Mouse (Mus musculus) heart, adult 2 months (tissue): ENCODE data around the gene Pold1. TPM values are rescaled to one million over a fixed set of nuclear protein-coding genes. Genes with fewer than 3 reads are reported as not detected.

Experiments
- DNase-seq, 2 experiments: peaks; one replicate each; pipeline ENCODE4 v3.0.0; 2021
- H3K27ac ChIP-seq: fragments of 200-600 bp; 2 replicates; pipeline ENCODE4 v1.8.1; 2022
- H3K27me3 ChIP-seq: fragments of 200-500 bp; 2 replicates; pipeline ENCODE4 v1.6.1; 2012; ENCODE audit warnings: mild to moderate bottlenecking, low read length, inconsistent platforms, mixed read lengths; ENCODE audit not compliant: control insufficient read depth, insufficient read depth
- H3K36me3 ChIP-seq: fragments of 200-500 bp; 2 replicates; pipeline ENCODE4 v1.6.1; 2012; ENCODE audit warnings: low read length, inconsistent platforms; ENCODE audit not compliant: control insufficient read depth, insufficient read depth
- H3K4me1 ChIP-seq: fragments of 200-500 bp; 2 replicates; pipeline ENCODE4 v1.6.1; 2011; ENCODE audit warnings: low read length; ENCODE audit not compliant: control insufficient read depth, insufficient read depth
- H3K4me3 ChIP-seq: fragments of 200-600 bp; 2 replicates; pipeline ENCODE4 v1.8.1; 2022
- H3K79me2 ChIP-seq: fragments of 200-500 bp; replicated peaks from 2 replicates; pipeline ENCODE4 v1.6.1; 2012; ENCODE audit warnings: mild to moderate bottlenecking, inconsistent platforms, low read length, moderate library complexity, mixed read lengths; ENCODE audit not compliant: control insufficient read depth, insufficient read depth
- H3K9ac ChIP-seq: fragments of 200-500 bp; 2 replicates; pipeline ENCODE4 v1.6.1; 2012; ENCODE audit warnings: low read depth, mild to moderate bottlenecking, control low read depth, inconsistent platforms, low read length, mixed read lengths
- CTCF ChIP-seq: fragments of 200-600 bp; IDR thresholded peaks from 2 replicates; pipeline ENCODE4 v1.8.1; 2022; ENCODE audit warnings: antibody characterized with exemption, mild to moderate bottlenecking, moderate library complexity
- EP300 ChIP-seq: fragments of 200-500 bp; IDR thresholded peaks from 2 replicates; pipeline ENCODE4 v1.6.1; 2011; ENCODE audit warnings: low read depth, low read length, control low read depth; ENCODE audit not compliant: insufficient read depth
- POLR2A ChIP-seq: fragments of 200-500 bp; IDR thresholded peaks from 2 replicates; pipeline ENCODE4 v1.6.1; 2011; ENCODE audit warnings: mild to moderate bottlenecking, low read depth, low read length, control low read depth; ENCODE audit not compliant: insufficient read depth
- whole genome bisulfite sequencing: fragments of 180-500 bp; shearing (Covaris S2); methylation state at CpG from one replicate; pipeline ENCODE4 v1.1.7; 2018; 5-methylcytosine and 5-hydroxymethylcytosine counted together
- intact Hi-C: fragments of 180-260 bp; cut with DNase I; formaldehyde crosslinking; loops from one replicate; pipeline ENCODE4 v1.15.1; 2025
- polyA plus RNA-seq: library from polyadenylated mRNA; depleted of rRNA; stranded (reverse); fragments of >200 nt; gene quantifications from 2 replicates; pipeline ENCODE4 v1.2.3, GENCODE M21; 2012
- total RNA-seq, 2 experiments: library from RNA; stranded (reverse); gene quantifications; 2 replicates each; pipeline ENCODE4 v1.2.3; 2021

Gene Pold1
- total and polyA plus RNA-seq, 3 experiments = 10.8 to 15.5 (median 11.7) TPM

- Histone ChIP-seq H3K27me3 (no peaks in the 10 kb centered on the region), H3K4me3 (no peak overlapping the region), H3K9ac (no peak overlapping the region), H3K79me2 (no peaks in the 10 kb centered on the region), H3K27ac (no peak overlapping the region), H3K4me1 (no peaks in the 10 kb centered on the region), H3K36me3 (no peaks in the 10 kb centered on the region)
- 89% methylated on average over 19 of the region's 19 CpGs for WGBS
- TF ChIP-seq CTCF (no peak), EP300 (no peak), POLR2A (no peak)
- no peak for DNase-seq
- intact Hi-C loops = no loop called here
These were observed 13.8 kb downstream of the Pold1 start for GRCm38 (mm10) chr7:44534656-44535441.

DNA sequence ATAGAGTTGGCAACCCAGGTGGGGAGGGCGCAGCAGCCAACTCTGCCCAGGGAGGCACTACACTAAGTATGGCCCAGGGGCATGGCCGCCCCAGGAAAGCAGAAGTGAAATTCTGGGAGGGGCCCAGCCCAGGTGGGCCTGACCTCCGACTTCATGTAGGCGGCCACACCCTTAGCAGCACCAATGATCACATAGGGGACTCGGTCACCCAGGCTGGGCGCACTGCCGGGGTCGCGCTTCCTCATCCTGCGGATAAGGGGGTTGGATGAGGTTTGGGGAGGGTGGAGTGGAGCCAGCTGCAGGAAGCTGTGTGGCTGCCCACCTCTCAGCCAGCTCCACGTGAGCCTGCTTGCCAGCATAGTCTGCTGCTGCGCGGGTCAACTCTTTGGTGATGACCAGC is 14.4 kb downstream of the Pold1 start:
- H3K4me1 ChIP-seq = no peaks in the 10 kb centered on the region
- intact Hi-C loops = no loop called here
- WGBS = 85% methylated on average over 13 of the region's 13 CpGs
- no peak overlapping the region for H3K9ac ChIP-seq
- peak in 1 of 2 experiments; percentile 56 for DNase-seq
- no peaks in the 10 kb centered on the region for H3K27me3 ChIP-seq
- no peak overlapping the region for H3K27ac ChIP-seq
- no peak overlapping the region for H3K4me3 ChIP-seq
- H3K79me2 ChIP-seq = no peaks in the 10 kb centered on the region
- TF ChIP-seq CTCF (no peak), POLR2A (no peak), EP300 (no peak)
- no peaks in the 10 kb centered on the region for H3K36me3 ChIP-seq

DNA sequence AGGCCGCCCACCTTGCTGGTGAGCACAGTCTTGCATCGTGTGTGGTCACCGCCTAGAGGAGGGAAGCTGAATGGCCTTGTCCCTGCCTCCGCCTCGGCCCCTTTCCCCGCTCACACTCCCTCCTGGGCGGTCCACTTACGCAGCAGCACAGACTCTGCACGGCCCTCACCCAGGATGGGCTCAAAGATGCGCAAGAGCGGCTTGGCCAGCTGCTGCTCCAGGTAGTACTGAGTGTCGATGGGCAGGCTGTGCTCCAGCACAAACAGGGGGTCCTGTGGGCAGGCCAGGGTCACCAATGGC is 15.0 kb downstream of the Pold1 start:
- 89% methylated on average over 12 of the region's 12 CpGs for WGBS
- Histone ChIP-seq H3K79me2 (no peaks in the 10 kb centered on the region), H3K27me3 (no peaks in the 10 kb centered on the region), H3K4me3 (no peak overlapping the region), H3K9ac (no peak overlapping the region), H3K27ac (no peak overlapping the region), H3K4me1 (no peaks in the 10 kb centered on the region), H3K36me3 (no peaks in the 10 kb centered on the region)
- no peak for TF ChIP-seq CTCF
- TF ChIP-seq POLR2A = no peak
- TF ChIP-seq EP300 = no peak
- intact Hi-C loops = no loop called here
- DNase-seq = no peak

- intact Hi-C loops = no loop called here
- Histone ChIP-seq H3K9ac (no peak overlapping the region), H3K4me1 (no peaks in the 10 kb centered on the region), H3K4me3 (no peak overlapping the region), H3K79me2 (no peaks in the 10 kb centered on the region), H3K36me3 (no peaks in the 10 kb centered on the region), H3K27me3 (no peaks in the 10 kb centered on the region), H3K27ac (no peak overlapping the region)
- TF ChIP-seq EP300 (no peak), CTCF (no peak), POLR2A (no peak)
- no peak for DNase-seq
- whole genome bisulfite sequencing = 90% methylated on average over 29 of the region's 29 CpGs
These were observed 15.5 kb downstream of the Pold1 start for GRCm38 (mm10) chr7:44532918-44533745.

GRCm38 (mm10) chr7:44531946-44532732 is 16.5 kb downstream of the Pold1 start, which contains the start of gene Spib:
Gene Spib (minus strand): TSS chr7:44532071.
- no peaks in the 10 kb centered on the region for H3K4me1 ChIP-seq
- no peak for DNase-seq
- no peak within 1 kb of the TSS for H3K4me3 ChIP-seq
- no peak within 1 kb of the TSS for H3K9ac ChIP-seq
- TF ChIP-seq EP300 = no peak
- TF ChIP-seq POLR2A = no peak
- TF ChIP-seq CTCF = no peak
- 77% methylated on average over 4 of the region's 4 CpGs for WGBS
- H3K36me3 ChIP-seq = no peaks in the 10 kb centered on the region
- no peaks in the 10 kb centered on the region for H3K27me3 ChIP-seq
- intact Hi-C loops = no loop called here
- H3K79me2 ChIP-seq = no peaks in the 10 kb centered on the region
- H3K27ac ChIP-seq = no peak within 1 kb of the TSS

DNA sequence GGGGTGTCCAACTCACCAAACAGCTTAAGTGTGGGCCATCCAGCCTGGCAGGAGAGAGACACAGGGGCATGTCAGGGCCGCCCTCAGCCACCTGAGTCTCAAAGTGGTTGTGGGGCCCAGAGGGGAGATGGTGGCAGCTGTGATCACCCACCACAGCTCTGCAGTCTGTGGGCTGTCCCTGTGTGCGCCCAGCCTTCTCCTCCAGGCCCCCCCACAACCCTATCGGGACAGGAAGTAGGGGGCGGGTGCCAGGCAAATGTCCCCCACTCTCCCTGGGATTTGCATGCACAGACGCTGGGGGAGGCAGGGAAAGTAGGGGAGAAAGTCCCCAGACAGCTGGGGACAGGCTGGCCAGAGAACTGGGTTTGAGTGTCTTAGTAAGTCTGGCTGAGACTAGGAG is 17.4 kb downstream of the Pold1 start:
- no peaks in the 10 kb centered on the region for H3K4me1 ChIP-seq
- 26% methylated on average over 5 of the region's 5 CpGs for WGBS
- no peak overlapping the region for H3K9ac ChIP-seq
- no peak for DNase-seq
- intact Hi-C loops = no loop called here
- H3K4me3 ChIP-seq = no peak overlapping the region
- H3K27me3 ChIP-seq = no peaks in the 10 kb centered on the region
- H3K27ac ChIP-seq = no peak overlapping the region
- H3K36me3 ChIP-seq = no peaks in the 10 kb centered on the region
- no peaks in the 10 kb centered on the region for H3K79me2 ChIP-seq
- no peak for TF ChIP-seq EP300
